Mouse (Mus musculus): ENCODE measurements at regions not wholly inside any gene's neighbourhood (a gene's known extent, or its start where the extent isn't known, plus 50 kb on each side); places are given as distances from the start of the nearest gene placed in this dataset.

DNA sequence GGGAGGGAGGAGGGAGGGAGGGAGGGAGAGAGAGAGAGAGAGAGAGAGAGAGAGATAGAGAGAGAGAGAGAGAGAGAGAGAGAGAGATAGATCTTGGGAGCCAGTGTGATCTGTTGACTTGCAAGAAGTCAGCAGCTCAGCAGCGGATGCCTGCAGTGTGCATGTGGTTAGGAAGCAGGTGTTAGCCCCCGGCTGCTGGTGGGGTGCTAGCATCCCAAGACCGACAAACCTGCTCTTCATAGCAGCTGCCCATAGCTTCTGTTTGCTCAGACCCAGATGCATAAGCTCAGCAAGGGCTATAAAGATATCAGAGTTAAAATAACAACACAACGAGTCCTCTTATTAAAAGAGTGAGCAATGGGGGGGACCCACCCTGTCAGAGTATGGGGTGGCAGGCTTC is 88.7 kb upstream of the Hdac4 start:
- no peak for DNase-seq (ENCODE audit: low read depth)

DNA sequence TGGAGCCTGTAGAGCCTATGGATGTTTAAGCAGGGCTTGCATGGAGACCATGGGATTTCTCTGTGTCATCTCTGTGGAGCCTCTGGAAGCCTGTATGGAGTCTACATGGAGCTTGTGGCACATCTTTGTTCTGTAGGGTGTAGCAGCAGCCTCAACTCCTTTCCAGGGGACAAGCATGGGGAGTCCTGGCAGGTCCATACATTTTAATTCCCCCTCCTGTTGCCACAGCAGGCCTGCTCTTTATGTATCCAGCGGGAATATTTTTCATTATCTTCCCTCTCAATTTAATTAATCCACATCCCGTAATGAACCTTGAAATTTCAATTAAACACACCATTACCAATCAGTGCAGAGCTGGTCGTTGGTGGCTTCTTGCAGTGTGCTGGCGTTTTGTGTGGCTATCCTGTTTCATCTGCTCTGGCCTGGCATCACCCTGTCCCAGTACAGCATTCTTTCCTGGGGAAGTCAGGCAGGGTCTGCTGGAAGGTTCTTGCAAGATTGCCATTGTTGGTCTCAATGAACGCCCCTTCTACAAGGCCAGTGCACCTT is 81.8 kb upstream of the Hdac4 start:
- no peak for DNase-seq (ENCODE audit: low read depth)

DNA sequence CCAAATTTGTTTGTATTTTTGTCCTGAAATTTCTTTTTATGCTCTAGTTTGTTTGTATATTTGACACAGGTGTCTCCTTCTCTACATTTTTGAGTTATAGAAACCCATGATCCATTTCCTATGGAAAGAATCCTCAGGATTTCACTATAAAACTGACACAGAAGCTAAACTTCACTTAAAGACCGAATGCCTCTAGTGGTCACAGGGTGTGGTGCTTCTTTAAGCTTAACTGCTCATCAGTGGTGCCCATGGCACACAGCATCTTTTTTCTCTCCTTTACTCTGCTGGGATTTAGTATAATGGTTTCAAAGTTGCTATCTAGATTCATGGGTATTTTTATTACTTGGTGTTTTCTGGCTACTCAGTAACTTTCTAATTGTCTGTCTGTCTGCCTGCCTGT is 79.9 kb upstream of the Hdac4 start:
- DNase-seq (ENCODE audit: low read depth) = peak; percentile 29

DNA sequence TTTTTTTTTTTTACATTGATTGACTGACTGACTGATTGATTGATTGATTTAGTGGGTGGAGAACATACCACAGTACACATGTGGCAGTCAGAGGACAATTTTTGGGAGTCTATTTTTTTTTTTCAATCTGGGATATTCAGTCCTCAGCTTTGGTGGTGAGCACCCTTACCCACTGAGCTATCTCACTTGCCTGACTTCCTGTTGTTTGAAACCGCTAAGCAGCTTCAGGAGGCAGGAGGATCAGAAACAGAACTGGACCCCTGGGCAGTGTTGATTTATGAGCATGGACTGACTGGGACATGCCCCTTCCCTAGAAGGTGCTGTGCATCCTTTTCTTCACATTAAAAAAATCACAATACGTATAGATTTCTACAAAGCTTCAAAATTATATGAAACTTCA is 78.3 kb upstream of the Hdac4 start:
- DNase-seq (ENCODE audit: low read depth) = no peak

DNA sequence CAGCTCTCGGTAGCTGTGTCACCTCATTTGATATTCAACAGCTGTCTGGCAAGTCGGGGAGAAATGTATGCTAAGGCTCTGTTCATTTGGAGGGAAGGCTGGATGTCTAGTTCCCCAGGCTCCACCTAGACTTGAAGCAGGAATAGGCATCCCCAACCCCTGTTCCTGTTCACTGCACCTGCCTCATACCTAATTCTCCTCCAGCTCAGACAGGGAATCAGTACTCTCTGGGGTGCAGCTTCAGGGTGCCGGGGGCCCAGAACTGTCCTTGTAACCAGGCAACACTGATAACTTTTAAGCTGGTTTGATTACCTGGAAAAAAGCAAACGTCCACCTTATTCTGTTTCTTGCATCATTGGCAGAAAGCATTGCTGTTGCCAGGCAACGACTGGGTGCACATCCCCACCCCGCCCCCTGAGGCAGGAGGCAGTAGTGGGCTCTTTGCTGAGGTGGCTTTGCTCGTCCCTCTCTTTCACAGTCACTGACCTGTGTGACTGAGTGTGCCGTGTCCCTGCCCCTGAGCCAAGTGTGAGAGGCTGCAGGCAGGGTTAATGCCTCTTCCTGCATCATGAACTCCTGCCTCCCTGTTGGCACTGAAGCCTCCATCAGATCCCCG is 76.3 kb upstream of the Hdac4 start:
- no peak for DNase-seq (ENCODE audit: low read depth)

DNA sequence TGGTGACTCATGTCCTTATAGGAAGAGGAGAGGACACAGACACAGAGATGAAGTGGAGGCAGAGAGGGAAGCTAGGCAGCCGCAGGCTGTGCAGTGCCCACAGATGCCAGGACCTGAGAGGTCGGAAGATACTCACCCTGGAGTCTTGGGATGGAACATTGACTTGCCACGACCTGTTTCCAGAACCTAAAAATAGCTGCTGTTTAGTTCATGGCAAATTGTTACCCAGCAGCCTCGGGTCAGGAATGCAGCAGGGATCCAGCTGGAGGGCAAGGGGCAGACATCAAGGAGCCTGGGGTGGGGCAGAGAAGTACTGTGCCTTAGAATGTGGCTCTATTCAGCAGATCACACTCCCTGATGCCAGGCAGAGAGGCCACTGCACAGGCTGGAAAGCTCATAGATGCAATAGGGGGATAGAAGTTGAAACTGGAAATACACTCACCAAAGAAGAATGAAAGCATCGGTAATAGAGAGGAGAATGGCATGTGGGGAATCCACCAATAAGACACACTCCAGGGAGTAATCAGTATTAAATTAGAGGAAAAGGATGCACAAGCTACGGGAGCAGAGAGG is 75.1 kb upstream of the Hdac4 start:
- no peak for DNase-seq (ENCODE audit: low read depth)

DNA sequence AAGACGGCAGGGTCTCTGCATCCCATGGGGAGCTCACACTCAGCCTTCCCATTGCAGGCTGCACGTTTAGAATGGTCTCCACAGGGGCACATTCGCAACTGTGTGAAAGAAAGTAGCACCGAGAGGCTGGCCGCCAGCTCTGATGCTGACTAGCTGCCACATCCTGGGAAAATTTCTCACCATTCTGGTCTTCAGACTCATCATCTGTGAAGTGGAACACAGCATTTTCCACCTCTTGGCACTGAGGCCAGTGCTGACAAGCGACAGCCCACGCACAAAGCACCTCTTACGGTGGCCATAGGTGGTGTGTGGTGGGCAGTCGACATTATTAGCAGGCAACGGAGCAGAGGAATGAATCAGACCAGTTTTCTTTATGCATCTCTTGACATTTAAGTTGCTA is 74.0 kb upstream of the Hdac4 start:
- no peak for DNase-seq (ENCODE audit: low read depth)

DNA sequence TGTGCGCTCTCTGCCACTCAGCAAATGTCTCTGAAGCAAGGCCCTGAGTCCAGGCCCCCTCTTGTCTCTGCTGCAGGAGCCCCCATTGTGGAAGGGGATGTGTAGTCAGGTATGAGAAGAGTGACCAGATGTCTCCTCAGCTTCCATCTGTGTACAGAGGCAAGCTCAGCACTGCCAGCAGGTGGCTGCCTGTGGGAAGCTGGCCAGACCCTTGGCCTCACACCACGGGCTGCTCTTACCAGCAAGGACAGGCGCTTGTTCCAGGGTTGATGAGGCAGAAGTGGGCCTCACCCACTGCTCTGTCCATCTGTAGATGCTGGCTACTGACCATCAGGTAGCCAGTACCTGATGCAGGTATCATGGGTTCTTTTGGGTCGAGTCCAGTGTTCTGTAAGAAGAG is 69.4 kb upstream of the Hdac4 start:
- DNase-seq (ENCODE audit: low read depth) = no peak

DNA sequence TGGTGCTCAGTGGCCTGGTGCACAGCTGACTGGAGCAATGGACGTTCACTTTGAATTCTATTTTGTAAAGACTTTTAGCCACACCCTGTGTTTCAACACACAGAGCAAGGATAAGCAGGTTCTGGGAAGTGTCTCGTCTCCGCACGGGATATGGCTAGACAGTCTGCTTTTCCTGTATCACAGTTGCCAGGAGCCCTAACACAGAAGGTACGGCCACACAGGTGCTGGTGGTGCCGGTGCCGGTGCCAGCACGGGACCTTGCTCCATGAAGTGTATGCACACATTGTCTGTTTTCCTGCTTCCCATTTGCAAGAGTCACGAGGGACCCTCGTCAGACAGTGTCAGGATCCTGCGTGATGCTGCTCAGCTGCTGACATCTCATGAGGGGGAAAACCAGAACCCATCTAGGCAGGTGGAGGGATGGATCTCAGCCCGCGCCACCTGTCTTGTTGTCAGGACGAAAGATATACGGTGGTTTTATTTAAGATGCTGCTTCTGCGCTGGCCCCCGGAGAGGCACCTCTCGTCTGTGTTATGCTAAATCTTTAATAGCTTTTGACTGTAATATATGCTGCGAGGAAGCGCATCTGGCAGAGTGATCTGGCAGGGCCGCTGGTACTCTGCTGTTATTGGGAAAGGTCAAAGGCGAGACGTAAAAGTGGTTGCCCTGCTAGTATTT is 64.4 kb upstream of the Hdac4 start:
- no peak for DNase-seq (ENCODE audit: low read depth)

DNA sequence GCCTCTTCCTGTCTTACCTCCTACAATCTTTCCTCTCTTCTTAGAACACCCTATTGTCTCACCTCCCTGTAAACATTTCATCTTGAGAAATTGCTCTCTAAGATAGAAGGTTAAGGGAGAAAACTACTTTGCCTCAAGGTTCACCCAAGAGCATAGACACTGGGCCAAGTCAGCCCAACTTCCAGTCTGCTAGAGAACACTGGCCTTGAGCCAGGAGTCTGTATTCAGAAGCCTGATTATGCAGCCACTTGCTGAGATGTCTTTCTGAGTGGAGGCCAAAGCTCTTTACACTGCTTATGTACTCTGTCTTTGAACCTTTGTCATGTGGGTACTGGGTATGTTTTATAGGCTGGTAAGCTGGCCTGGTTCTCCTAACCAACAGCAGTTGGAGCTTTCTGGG is 62.5 kb upstream of the Hdac4 start:
- no peak for DNase-seq (ENCODE audit: low read depth)

DNA sequence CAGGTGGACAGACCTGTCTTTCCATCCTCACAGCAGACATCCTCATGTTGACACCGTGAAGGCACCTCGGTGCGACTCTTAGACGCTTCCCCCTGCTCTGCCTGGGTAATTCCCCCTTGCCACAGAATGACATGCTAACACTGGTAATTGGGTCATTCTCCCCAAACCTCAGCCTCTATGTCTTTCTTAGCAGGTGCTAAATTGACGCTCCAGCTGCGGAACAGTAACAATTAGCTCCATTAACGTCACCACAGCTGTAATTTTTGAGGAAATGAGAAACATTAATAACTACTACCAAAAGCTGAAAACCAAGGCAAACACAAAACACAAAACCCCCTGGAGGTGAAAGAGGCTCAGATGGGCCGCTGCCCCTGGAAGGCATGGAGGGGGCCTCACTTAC is 57.6 kb upstream of the Hdac4 start:
- no peak for DNase-seq (ENCODE audit: low read depth)

DNA sequence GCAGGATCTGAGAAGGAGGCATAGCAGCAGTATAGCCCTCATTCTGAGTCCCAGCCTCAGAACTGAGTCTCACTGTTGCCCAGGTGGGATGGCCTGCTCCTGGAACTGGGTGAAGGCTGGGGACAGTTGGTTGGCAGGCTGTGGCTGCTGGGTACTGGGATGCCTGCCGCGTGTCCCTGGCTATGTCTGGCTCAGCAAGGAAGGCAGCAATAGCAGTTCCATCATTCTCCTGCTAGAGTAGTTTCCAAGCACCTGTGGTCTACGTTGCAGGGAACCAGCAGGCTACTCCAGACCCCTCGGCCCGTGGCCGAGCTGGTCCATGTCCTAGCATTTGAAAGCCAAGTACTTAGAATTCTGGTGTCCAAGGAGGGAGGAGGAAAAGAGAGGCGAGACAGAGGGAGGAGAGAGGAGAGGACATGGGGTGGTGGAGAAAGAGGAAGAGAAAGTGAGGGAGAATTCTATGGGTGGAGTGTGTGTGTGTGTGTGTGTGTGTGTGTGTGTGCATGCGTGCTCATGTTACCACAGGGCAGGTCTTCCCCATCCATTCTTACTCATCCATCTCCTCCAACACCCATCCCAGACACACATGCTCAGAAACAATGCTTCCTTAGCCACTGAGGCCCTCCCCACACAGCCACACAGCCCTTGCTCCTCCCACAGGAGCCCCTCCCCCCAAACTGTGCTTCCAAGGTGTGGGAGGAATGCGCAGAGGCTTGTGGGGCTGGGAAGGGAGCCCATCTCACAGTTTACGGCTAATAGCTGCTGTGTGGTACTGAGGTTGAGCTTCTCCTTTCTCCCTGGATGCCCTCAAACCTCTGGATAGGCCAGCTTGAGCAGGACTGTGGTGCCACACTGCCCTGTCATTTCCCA is 55.3 kb upstream of the Hdac4 start:
- no peak for DNase-seq (ENCODE audit: low read depth)
